Mouse (Mus musculus) intestine, embryonic 14.5 days (tissue): ENCODE measurements around the gene a. TPM values are rescaled to one million over a fixed set of nuclear protein-coding genes. Genes with fewer than 3 reads are reported as not detected.

Experiments
- ATAC-seq: fragments of 200-750 bp; cut with Nextera tagmentation; replicated peaks from 2 replicates; pipeline ENCODE4 v1.8.0; 2017; ENCODE audit warnings: low read depth, moderate number of reproducible peaks, moderate TSS enrichment, moderate library complexity; ENCODE audit not compliant: low FRiP score, low TSS enrichment
- DNase-seq: peaks from one replicate; pipeline ENCODE4 v3.0.0-alpha.2; 2018; ENCODE audit warnings: low spot score
- H3K27ac ChIP-seq: fragments of 300-500 bp; sonication (generic); 2 replicates; pipeline ENCODE4 v1.5.1; 2014; ENCODE audit warnings: low read depth, mild to moderate bottlenecking, control low read depth
- H3K27me3 ChIP-seq: fragments of 300-500 bp; sonication (generic); replicated peaks from 2 replicates; pipeline ENCODE4 v1.6.1; 2014; ENCODE audit warnings: low read length, control low read depth; ENCODE audit not compliant: control insufficient read depth, insufficient read depth
- H3K36me3 ChIP-seq: fragments of 300-500 bp; sonication (generic); 2 replicates; pipeline ENCODE4 v1.6.1; 2014; ENCODE audit warnings: low read length, control low read depth; ENCODE audit not compliant: control insufficient read depth, insufficient read depth
- H3K4me1 ChIP-seq: fragments of 300-500 bp; sonication (generic); replicated peaks from 2 replicates; pipeline ENCODE4 v1.6.1; 2014; ENCODE audit warnings: low read length, control low read depth, mixed read lengths; ENCODE audit not compliant: control insufficient read depth, insufficient read depth
- H3K4me2 ChIP-seq: fragments of 300-500 bp; sonication (generic); 2 replicates; pipeline ENCODE4 v1.6.1; 2014; ENCODE audit warnings: low read length
- H3K4me3 ChIP-seq: fragments of 300-500 bp; sonication (generic); 2 replicates; pipeline ENCODE4 v1.5.1; 2014; ENCODE audit warnings: low read depth, low read length, control low read depth, mixed read lengths
- H3K9ac ChIP-seq: fragments of 300-500 bp; sonication (generic); 2 replicates; pipeline ENCODE4 v1.6.1; 2014; ENCODE audit warnings: mild to moderate bottlenecking, low read length
- H3K9me3 ChIP-seq: fragments of 300-500 bp; sonication (generic); 2 replicates; pipeline ENCODE4 v1.6.1; 2016; ENCODE audit warnings: low read length, control low read depth; ENCODE audit not compliant: control insufficient read depth
- WGBS: fragments of 180-500 bp; shearing (Covaris S2); extraction: QIAGEN DNeasy Blood & Tissue Kit; methylation state at CpG from one replicate; pipeline ENCODE4 v1.1.7; 2014; 5-methylcytosine and 5-hydroxymethylcytosine counted together
- polyA plus RNA-seq: library from polyadenylated mRNA; unstranded; fragments of >200 nt; fragmentation: Nextera tagmentation; extraction: Ambion mirVana; gene quantifications from 2 replicates; pipeline ENCODE4 v1.2.1, GENCODE M21; 2014

Gene a
- polyA plus RNA-seq, 1 experiment from 2014 or later = 1.5 TPM

GRCm38 (mm10) chr2:155091743-155092075, 300.5 kb downstream of the a start:
- WGBS = 73% methylated on average over 3 of the region's 3 CpGs
- DNase-seq (no peak), ATAC-seq (no peak)
- H3K36me3 ChIP-seq = no peaks in the 10 kb centered on the region
- no peaks in the 10 kb centered on the region for H3K9me3 ChIP-seq
- no peaks in the 10 kb centered on the region for H3K27me3 ChIP-seq
- H3K4me2 ChIP-seq = no peak overlapping the region
- no peak overlapping the region for H3K9ac ChIP-seq
- no peak overlapping the region for H3K4me3 ChIP-seq
- no peaks in the 10 kb centered on the region for H3K4me1 ChIP-seq
- H3K27ac ChIP-seq = no peak overlapping the region

GRCm38 (mm10) chr2:155093418-155093817, 302.2 kb downstream of the a start:
- no peak overlapping the region for H3K4me3 ChIP-seq
- no peaks in the 10 kb centered on the region for H3K27me3 ChIP-seq
- no peak overlapping the region for H3K9ac ChIP-seq
- 51% methylated on average over 4 of the region's 4 CpGs for WGBS
- DNase-seq (no peak), ATAC-seq (no peak)
- H3K4me2 ChIP-seq = no peak overlapping the region
- H3K4me1 ChIP-seq = no peaks in the 10 kb centered on the region
- H3K36me3 ChIP-seq = no peaks in the 10 kb centered on the region
- H3K27ac ChIP-seq = no peak overlapping the region
- H3K9me3 ChIP-seq = no peaks in the 10 kb centered on the region

GRCm38 (mm10) chr2:155098720-155099380, 307.6 kb downstream of the a start:
- H3K27ac ChIP-seq = no peak overlapping the region
- H3K4me2 ChIP-seq = no peak overlapping the region
- ATAC-seq (no peak), DNase-seq (no peak)
- no peaks in the 10 kb centered on the region for H3K36me3 ChIP-seq
- 88% methylated on average over 9 of the region's 9 CpGs for WGBS
- no peak overlapping the region for H3K9ac ChIP-seq
- no peak overlapping the region for H3K4me3 ChIP-seq
- no peaks in the 10 kb centered on the region for H3K27me3 ChIP-seq
- no peaks in the 10 kb centered on the region for H3K9me3 ChIP-seq
- no peaks in the 10 kb centered on the region for H3K4me1 ChIP-seq

GRCm38 (mm10) chr2:155099421-155099820, 308.2 kb downstream of the a start:
- WGBS = 71% methylated on average over 7 of the region's 7 CpGs
- H3K4me1 ChIP-seq = no peaks in the 10 kb centered on the region
- H3K9ac ChIP-seq = no peak overlapping the region
- DNase-seq = no peak
- no peaks in the 10 kb centered on the region for H3K36me3 ChIP-seq
- H3K27me3 ChIP-seq = no peaks in the 10 kb centered on the region
- no peak overlapping the region for H3K4me2 ChIP-seq
- no peak overlapping the region for H3K4me3 ChIP-seq
- H3K27ac ChIP-seq = no peak overlapping the region
- H3K9me3 ChIP-seq = no peaks in the 10 kb centered on the region
- no peak for ATAC-seq

GRCm38 (mm10) chr2:155099994-155100795, 309.0 kb downstream of the a start:
- no peak for DNase-seq
- Histone ChIP-seq H3K4me1 (no peaks in the 10 kb centered on the region), H3K36me3 (no peaks in the 10 kb centered on the region), H3K9ac (no peak overlapping the region), H3K4me3 (no peak overlapping the region), H3K4me2 (no peak overlapping the region), H3K27me3 (no peaks in the 10 kb centered on the region), H3K27ac (no peak overlapping the region), H3K9me3 (no peaks in the 10 kb centered on the region)
- 0 out of 2 replicates have a peak, but pooled peaks have one; percentile 14 for ATAC-seq
- WGBS = 66% methylated on average over 14 of the region's 14 CpGs

Other genes with a start within 250 kb of the a start
- gene 1700003F12Rik, start 244.3 kb upstream of the a start, polyA plus RNA-seq = 0.55 and 0.73 TPM in 2 replicates
- gene Actl10, start 239.6 kb upstream of the a start, polyA plus RNA-seq = 0.23 and 0.27 TPM in 2 replicates
- 0.81 and 1.4 TPM in 2 replicates for gene Necab3, start 232.5 kb upstream of the a start, polyA plus RNA-seq
- gene E2f1, start 221.5 kb upstream of the a start, polyA plus RNA-seq = 10.7 and 10.8 TPM in 2 replicates
- 25.9 and 26.4 TPM in 2 replicates for gene Pxmp4, start 187.7 kb upstream of the a start, polyA plus RNA-seq
- 0.97 and 1.0 TPM in 2 replicates for gene Zfp341, start 178.1 kb upstream of the a start, polyA plus RNA-seq
- not detected in 2 replicates for gene 4930519P11Rik, start 178.0 kb upstream of the a start, polyA plus RNA-seq
- 15.5 and 15.8 TPM in 2 replicates for gene Chmp4b, start 139.7 kb upstream of the a start, polyA plus RNA-seq
- gene Gm14214, start 21.4 kb upstream of the a start, polyA plus RNA-seq = not detected in 2 replicates
- gene Raly, start 306 bp upstream of the a start, polyA plus RNA-seq = 66.4 and 73.2 TPM in 2 replicates
- 107 and 112 TPM in 2 replicates for gene Eif2s2, start 101.5 kb downstream of the a start, polyA plus RNA-seq
- gene Gm14226, start 226.9 kb downstream of the a start, polyA plus RNA-seq = 3.4 and 5.7 TPM in 2 replicates